Mouse (Mus musculus) layer of hippocampus, postnatal 36 days (tissue): ENCODE results near the gene A830018L16Rik. TPM values are rescaled to one million over a fixed set of nuclear protein-coding genes. Genes with fewer than 3 reads are reported as not detected.
"Not testable (repeated sequence)": the region's sequence is repeated elsewhere in the genome, so short reads cannot be mapped to it uniquely, and the experiment has no call there.

Experiments
- DNase-seq, 2 experiments: peaks; one replicate each; pipeline ENCODE4 v3.0.0; 2022
- total RNA-seq, 2 experiments: library from RNA; stranded (reverse); gene quantifications; 2 replicates each; pipeline ENCODE4 v1.2.3; 2021

Gene A830018L16Rik
- total RNA-seq, 2 experiments from 2014 or later: 113 to 121 TPM

- no peak for DNase-seq
Measured at GRCm38 (mm10) chr1:12008789-12009550, 595.1 kb downstream of the A830018L16Rik start.

- DNase-seq: no peak
Measured at GRCm38 (mm10) chr1:12009551-12009846, 595.6 kb downstream of the A830018L16Rik start.

- DNase-seq: no peak
Measured at GRCm38 (mm10) chr1:12010607-12011006, 596.7 kb downstream of the A830018L16Rik start.

GRCm38 (mm10) chr1:12020646-12021045, 606.7 kb downstream of the A830018L16Rik start:
- not testable (repeated sequence) for DNase-seq
